Mouse (Mus musculus) leukemia stem cell, adult 10-12 weeks (primary cell): ENCODE measurements around the gene Tll2. TPM values are rescaled to one million over a fixed set of nuclear protein-coding genes. Genes with fewer than 3 reads are reported as not detected.

Source experiments
- polyA plus RNA-seq: library from polyadenylated mRNA; stranded (reverse); fragments of >175 nt; gene quantifications from 2 replicates; pipeline ENCODE4 v1.2.3, GENCODE M21; 2012; ENCODE audit warnings: low replicate concordance

Gene Tll2
- polyA plus RNA-seq = 0.13 TPM in 1 of 2 replicates, not detected in the other

GRCm38 (mm10) chr19:41206811-41207344, at the start of gene Tll2:
Tll2 (minus strand) TSS chr19:41206835.

GRCm38 (mm10) chr19:41076906-41077305, 129.7 kb downstream of the Tll2 start, which contains the start of gene Opalin:
Opalin (minus strand) TSS chr19:41077113.

Other genes with a start within 250 kb of the Tll2 start
- gene Blnk, start 212.3 kb downstream of the Tll2 start, polyA plus RNA-seq = 5.7 and 24.2 TPM in 2 replicates
- 0.11 TPM in 1 of 2 replicates, not detected in the other for gene Dntt, start 177.6 kb downstream of the Tll2 start, polyA plus RNA-seq
- 0.06 TPM in 1 of 2 replicates, not detected in the other for gene Opalin, start 129.7 kb downstream of the Tll2 start, polyA plus RNA-seq
- gene Tm9sf3, start 57.2 kb upstream of the Tll2 start, polyA plus RNA-seq = 16.9 and 22.7 TPM in 2 replicates
- 11.6 and 13.1 TPM in 2 replicates for gene Pik3ap1, start 178.3 kb upstream of the Tll2 start, polyA plus RNA-seq